Mouse (Mus musculus) heart, adult 2 months (tissue): ENCODE results near the gene Ltf.
A peak's percentile ranks its signal among the peaks of the same experiment; 100 is the strongest.

Source experiments
- CTCF ChIP-seq: fragments of 200-600 bp; IDR thresholded peaks from 2 replicates; pipeline ENCODE4 v1.8.1; 2022; ENCODE audit warnings: antibody characterized with exemption, mild to moderate bottlenecking, moderate library complexity
- POLR2A ChIP-seq: fragments of 200-500 bp; IDR thresholded peaks from 2 replicates; pipeline ENCODE4 v1.6.1; 2011; ENCODE audit warnings: mild to moderate bottlenecking, low read depth, low read length, control low read depth; ENCODE audit not compliant: insufficient read depth

DNA sequence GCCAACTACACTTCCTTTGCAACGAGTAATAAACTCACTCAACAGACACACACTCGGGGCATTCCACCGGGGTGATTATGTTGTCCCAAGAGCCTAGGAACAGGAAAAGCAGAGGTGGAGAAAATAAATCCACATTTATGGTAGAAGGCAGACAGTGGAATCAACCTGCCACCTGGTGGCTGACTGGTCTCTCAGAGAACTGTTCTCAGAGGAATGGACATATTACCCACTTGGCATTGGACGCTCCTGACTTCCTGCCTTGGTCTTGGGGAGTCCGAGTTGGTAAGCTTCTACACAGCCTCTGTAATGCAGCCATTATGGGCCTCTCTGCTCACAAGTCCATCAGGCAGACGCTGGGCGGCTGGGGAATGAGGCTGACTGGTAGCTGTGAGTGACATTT is 53.1 kb downstream of the Ltf start:
- peak; percentile 86 for TF ChIP-seq CTCF
- TF ChIP-seq POLR2A, result no peak
